Mouse (Mus musculus) subcutaneous adipose tissue, adult 2 months (tissue): Measurements from ENCODE around the gene Olfr937. TPM values are rescaled to one million over a fixed set of nuclear protein-coding genes. Genes with fewer than 3 reads are reported as not detected.

Experiments
- polyA plus RNA-seq: library from polyadenylated mRNA; depleted of rRNA; stranded (reverse); fragments of >200 nt; gene quantifications from 2 replicates; pipeline ENCODE4 v1.2.3, GENCODE M21; 2012; ENCODE audit warnings: low replicate concordance; rRNA removed

The Olfr937 gene
- polyA plus RNA-seq: not detected in 2 replicates

GRCm38 (mm10) chr9:39064851-39065250 is at the start of gene Olfr937:
Gene Olfr937 (minus strand): TSS chr9:39064951.

GRCm38 (mm10) chr9:39078787-39079186 is 14.0 kb upstream of the Olfr937 start, which contains the start of gene Olfr938:
Gene Olfr938 (minus strand): TSS chr9:39078887.

DNA sequence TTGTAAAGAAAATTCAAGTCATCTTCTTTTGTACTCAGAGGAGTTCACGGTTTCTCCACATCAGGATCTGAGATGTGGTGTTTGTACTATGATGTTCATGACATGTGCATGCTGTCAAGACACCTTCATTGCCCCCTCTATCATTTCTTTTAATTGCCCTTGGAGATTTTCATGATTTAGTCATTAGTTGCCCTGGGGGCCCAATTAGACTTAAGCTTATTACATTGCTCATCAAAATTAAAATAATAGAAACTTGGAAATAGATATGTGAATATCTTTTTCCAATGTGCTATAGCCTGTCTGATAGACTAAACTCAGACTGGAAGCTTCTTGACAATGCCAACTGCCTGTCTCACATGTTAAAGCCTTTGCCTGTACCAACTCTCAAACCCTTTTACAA is 41.5 kb downstream of the Olfr937 start, which contains the start of gene Olfr146:
Olfr146 (minus strand) TSS at position 101 of the 400 bp plus-strand sequence.

Other genes starting within 250 kb of the Olfr937 start
- not detected in 2 replicates for gene Olfr923, start 238.4 kb downstream of the Olfr937 start, polyA plus RNA-seq
- gene Olfr924, start 220.5 kb downstream of the Olfr937 start, polyA plus RNA-seq: not detected in 2 replicates
- not detected in 2 replicates for gene Olfr26, start 209.9 kb downstream of the Olfr937 start, polyA plus RNA-seq
- not detected in 2 replicates for gene Olfr926, start 187.8 kb downstream of the Olfr937 start, polyA plus RNA-seq
- gene Olfr930, start 135.1 kb downstream of the Olfr937 start, polyA plus RNA-seq: not detected in 2 replicates
- gene Olfr933, start 92.6 kb downstream of the Olfr937 start, polyA plus RNA-seq: not detected in 2 replicates
- not detected in 2 replicates for gene Olfr934, start 76.6 kb downstream of the Olfr937 start, polyA plus RNA-seq
- gene Olfr935, start 65.3 kb downstream of the Olfr937 start, polyA plus RNA-seq: not detected in 2 replicates
- gene Olfr146, start 41.6 kb downstream of the Olfr937 start, polyA plus RNA-seq: not detected in 2 replicates
- not detected in 2 replicates for gene Olfr938, start 13.9 kb upstream of the Olfr937 start, polyA plus RNA-seq
- not detected in 2 replicates for gene Olfr27, start 63.2 kb upstream of the Olfr937 start, polyA plus RNA-seq
- not detected in 2 replicates for gene Olfr943, start 101.4 kb upstream of the Olfr937 start, polyA plus RNA-seq
- not detected in 2 replicates for gene Olfr944, start 137.0 kb upstream of the Olfr937 start, polyA plus RNA-seq
- not detected in 2 replicates for gene Olfr1537, start 185.0 kb upstream of the Olfr937 start, polyA plus RNA-seq
- not detected in 2 replicates for gene Olfr945, start 211.9 kb upstream of the Olfr937 start, polyA plus RNA-seq